Mouse (Mus musculus) CH12.LX (cell line): ENCODE data around the gene Map4k3.

Experiments used
- CTCF ChIP-seq, 2 experiments: IDR thresholded peaks in 1 of 2; conservative IDR thresholded peaks in 1 of 2; 2 replicates each; pipeline ENCODE4 v1.5.1; 2011 to 2012; ENCODE audit warnings: low read depth in 2 of 2, low read length in 2 of 2, improper control_type of control experiment in 1 of 2, inconsistent platforms in 1 of 2, mild to moderate bottlenecking in 1 of 2, moderate library complexity in 1 of 2
- E2F4 ChIP-seq: IDR thresholded peaks from 2 replicates; pipeline ENCODE4 v1.6.1; 2011; ENCODE audit warnings: low read depth, low read length, improper control_type of control experiment; ENCODE audit not compliant: insufficient replicate concordance
- POLR2A ChIP-seq: IDR thresholded peaks from 2 replicates; pipeline ENCODE4 v1.6.1; 2011; ENCODE audit warnings: low read depth, mild to moderate bottlenecking, improper control_type of control experiment, low read length
- POLR2AphosphoS2 ChIP-seq: IDR thresholded peaks from 2 replicates; pipeline ENCODE4 v1.6.1; 2011; ENCODE audit warnings: low read depth, low read length, improper control_type of control experiment
- USF1 ChIP-seq: IDR thresholded peaks from 2 replicates; pipeline ENCODE4 v1.6.1; 2014; ENCODE audit warnings: low read depth, mild to moderate bottlenecking, inconsistent platforms, low read length, improper control_type of control experiment
- USF2 ChIP-seq: conservative IDR thresholded peaks from 2 replicates; pipeline ENCODE4 v1.6.1; 2011; ENCODE audit warnings: low read depth, low read length, improper control_type of control experiment
- ZC3H11A ChIP-seq: IDR thresholded peaks from 2 replicates; pipeline ENCODE4 v1.6.1; 2012; ENCODE audit warnings: low read depth, mild to moderate bottlenecking, inconsistent platforms, low read length, improper control_type of control experiment
- ZMIZ1 ChIP-seq: IDR thresholded peaks from 2 replicates; pipeline ENCODE4 v1.6.1; 2012; ENCODE audit warnings: low read depth, mild to moderate bottlenecking, inconsistent platforms, low read length, improper control_type of control experiment

- TF ChIP-seq CTCF (conservative IDR thresholded peaks at IDR 0.05 in 1 of 2, IDR thresholded peaks at IDR 0.05 in 1 of 2; ENCODE audit: low read depth in 2 of 2, low read length in 2 of 2): no peak
- no peak for TF ChIP-seq POLR2AphosphoS2
- no peak for TF ChIP-seq E2F4
- no peak for TF ChIP-seq POLR2A
- TF ChIP-seq USF1: no peak
- no peak for TF ChIP-seq ZC3H11A
- no peak for TF ChIP-seq ZMIZ1
- no peak for TF ChIP-seq USF2
Measured at GRCm38 (mm10) chr17:80713588-80713987, 14.7 kb downstream of the Map4k3 start.
